Mouse (Mus musculus) neural tube, embryonic 13.5 days (tissue): Measurements from ENCODE around the gene Pitx3. TPM values are rescaled to one million over a fixed set of nuclear protein-coding genes. Genes with fewer than 3 reads are reported as not detected.
"Not testable (repeated sequence)": the region's sequence is repeated elsewhere in the genome, so short reads cannot be mapped to it uniquely, and the experiment has no call there.

ENCODE experiments used
- ATAC-seq: fragments of 200-750 bp; cut with Nextera tagmentation; 2 replicates; pipeline ENCODE4 v1.8.0; 2017; ENCODE audit warnings: low read depth, mild to moderate bottlenecking, moderate TSS enrichment, moderate library complexity
- H3K27ac ChIP-seq: fragments of 300-500 bp; sonication (generic); replicated peaks from 2 replicates; pipeline ENCODE4 v1.5.1; 2015; ENCODE audit warnings: moderate library complexity, mild to moderate bottlenecking, inconsistent platforms
- H3K27me3 ChIP-seq: fragments of 300-500 bp; sonication (generic); 2 replicates; pipeline ENCODE4 v1.6.1; 2015; ENCODE audit warnings: mild to moderate bottlenecking, inconsistent platforms
- H3K36me3 ChIP-seq: fragments of 300-500 bp; sonication (generic); 2 replicates; pipeline ENCODE4 v1.6.1; 2015; ENCODE audit warnings: mild to moderate bottlenecking, inconsistent platforms
- H3K4me1 ChIP-seq: fragments of 300-500 bp; sonication (generic); replicated peaks from 2 replicates; pipeline ENCODE4 v1.6.1; 2015; ENCODE audit warnings: inconsistent platforms
- H3K4me2 ChIP-seq: fragments of 300-500 bp; sonication (generic); 2 replicates; pipeline ENCODE4 v1.6.1; 2015; ENCODE audit warnings: inconsistent platforms, mild to moderate bottlenecking, moderate library complexity
- H3K4me3 ChIP-seq: fragments of 300-500 bp; sonication (generic); 2 replicates; pipeline ENCODE4 v1.5.1; 2015; ENCODE audit warnings: mild to moderate bottlenecking, inconsistent platforms
- H3K9ac ChIP-seq: fragments of 300-500 bp; sonication (generic); 2 replicates; pipeline ENCODE4 v1.6.1; 2015; ENCODE audit warnings: moderate library complexity, mild to moderate bottlenecking, inconsistent platforms
- H3K9me3 ChIP-seq: fragments of 300-500 bp; sonication (generic); 2 replicates; pipeline ENCODE4 v1.6.1; 2016; ENCODE audit warnings: inconsistent platforms
- WGBS: fragments of 180-500 bp; shearing (Covaris S2); methylation state at CpG from one replicate; pipeline ENCODE4 v1.1.7; 2015; 5-methylcytosine and 5-hydroxymethylcytosine counted together
- polyA plus RNA-seq: library from polyadenylated mRNA; unstranded; fragments of >200 nt; fragmentation: Nextera tagmentation; extraction: Ambion mirVana; gene quantifications from 2 replicates; pipeline ENCODE4 v1.2.1, GENCODE M21; 2015

Pitx3 gene
- 0.17 and 1.4 TPM in 2 replicates for polyA plus RNA-seq

DNA sequence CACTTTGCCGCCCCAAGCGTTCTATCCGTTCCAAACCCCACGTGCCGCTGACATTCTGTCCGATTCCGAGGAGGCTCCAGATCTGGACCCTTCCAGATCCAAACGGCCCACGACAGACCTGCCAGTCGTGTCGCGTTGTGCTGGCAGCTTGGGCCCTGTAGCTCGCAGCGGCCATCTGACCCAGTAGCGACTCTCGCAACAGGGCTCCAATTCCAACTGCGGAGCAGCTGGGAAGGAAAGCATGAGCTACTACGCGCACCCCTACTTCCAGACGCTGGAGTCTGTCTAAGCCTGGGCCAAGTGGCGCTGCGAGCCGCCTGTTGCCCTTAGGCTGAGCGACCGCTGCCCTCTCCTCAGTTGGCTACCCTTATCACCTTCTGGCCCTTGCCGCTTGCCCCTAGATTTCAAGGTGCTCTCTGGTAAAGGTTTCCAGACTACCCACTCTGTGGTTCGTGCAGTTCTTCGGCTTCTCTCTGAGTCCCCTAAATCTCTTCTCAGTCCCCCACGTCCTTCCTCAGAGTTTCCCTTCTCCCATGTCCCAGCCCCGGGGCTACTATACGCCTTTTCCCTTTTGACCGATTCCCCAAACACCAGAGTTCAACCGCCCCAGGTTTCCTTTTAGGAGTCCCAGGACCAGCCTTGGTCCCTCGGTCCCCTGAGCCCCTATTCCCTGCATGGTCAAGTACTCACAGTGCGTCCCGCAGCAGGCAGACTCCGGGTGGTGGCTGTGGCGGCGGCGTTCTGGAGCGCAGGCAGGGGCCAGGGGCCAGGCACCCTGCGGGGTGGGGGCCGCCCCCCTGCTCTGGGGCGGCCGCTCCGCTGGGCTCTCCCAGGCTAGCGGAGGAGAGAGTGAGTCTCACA is at the start of gene Pitx3:
Gene Pitx3 (minus strand): TSS at position 816 of the 861 bp plus-strand sequence.
- WGBS = under 1% methylated on average over 47 of the region's 47 CpGs
- peaks cover 26% of the 10 kb centered on the region for H3K4me1 ChIP-seq
- H3K4me2 ChIP-seq = peak within 1 kb of the TSS; percentile 84
- no peak within 1 kb of the TSS for H3K27ac ChIP-seq
- ATAC-seq = no peak
- H3K9me3 ChIP-seq = no peaks in the 10 kb centered on the region
- H3K27me3 ChIP-seq = peaks cover 84% of the 10 kb centered on the region
- H3K9ac ChIP-seq = peak within 1 kb of the TSS; percentile 38; the same call in 1 of the 2 replicates
- peak within 1 kb of the TSS; percentile 45 for H3K4me3 ChIP-seq
- H3K36me3 ChIP-seq = no peaks in the 10 kb centered on the region

DNA sequence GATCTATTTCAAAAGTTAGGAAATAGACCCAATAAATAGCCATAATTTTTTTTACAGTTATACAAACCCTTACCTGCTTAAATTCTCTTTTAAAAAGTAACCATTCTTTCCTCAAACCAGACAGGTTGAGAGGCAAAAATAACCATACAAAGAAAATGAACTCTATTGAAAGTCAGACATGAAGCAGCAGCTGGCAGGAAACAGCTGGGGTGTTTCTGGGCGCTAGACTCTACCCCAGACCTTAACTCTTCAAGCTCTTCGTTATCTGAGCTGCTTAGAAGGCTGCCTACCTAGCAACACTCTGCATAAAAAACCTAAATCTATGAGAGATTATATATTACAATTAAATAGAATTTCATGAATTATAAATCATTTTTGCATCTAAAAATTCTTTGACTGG is 39.1 kb upstream of the Pitx3 start:
- WGBS = 86% methylated on average over 2 of the region's 2 CpGs
- Histone ChIP-seq H3K9me3 (no peaks in the 10 kb centered on the region), H3K4me1 (peaks cover 6% of the 10 kb centered on the region), H3K36me3 (peaks cover 9% of the 10 kb centered on the region), H3K27ac (no peak overlapping the region), H3K9ac (no peak overlapping the region), H3K27me3 (no peaks in the 10 kb centered on the region), H3K4me3 (no peak overlapping the region), H3K4me2 (no peak overlapping the region)
- ATAC-seq = no peak

DNA sequence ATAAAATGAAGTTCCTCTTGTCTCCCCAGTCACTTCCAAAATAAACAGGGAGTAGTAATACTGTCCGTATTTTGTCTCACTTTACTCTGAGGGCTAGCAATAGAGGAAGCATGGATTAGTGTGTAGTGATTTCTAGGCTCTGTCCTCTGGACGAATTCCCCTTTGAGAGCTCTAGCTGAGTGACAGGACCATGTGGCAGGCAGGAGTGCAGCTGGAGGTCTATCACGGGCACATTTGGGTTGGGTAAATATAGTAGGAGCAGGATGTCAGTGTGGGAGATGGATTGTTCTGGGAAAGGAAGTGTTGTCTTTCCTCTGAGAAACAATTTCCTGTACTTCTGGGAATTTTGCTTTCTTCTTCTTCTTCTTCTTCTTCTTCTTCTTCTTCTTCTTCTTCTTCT is 38.5 kb upstream of the Pitx3 start:
- no peaks in the 10 kb centered on the region for H3K9me3 ChIP-seq
- H3K4me1 ChIP-seq = peaks cover 6% of the 10 kb centered on the region
- no peak overlapping the region for H3K4me2 ChIP-seq
- no peak overlapping the region for H3K4me3 ChIP-seq
- H3K27me3 ChIP-seq = no peaks in the 10 kb centered on the region
- 65% methylated on average over 3 of the region's 3 CpGs for WGBS
- no peak overlapping the region for H3K27ac ChIP-seq
- no peak overlapping the region for H3K9ac ChIP-seq
- peaks cover 11% of the 10 kb centered on the region for H3K36me3 ChIP-seq
- ATAC-seq = no peak

DNA sequence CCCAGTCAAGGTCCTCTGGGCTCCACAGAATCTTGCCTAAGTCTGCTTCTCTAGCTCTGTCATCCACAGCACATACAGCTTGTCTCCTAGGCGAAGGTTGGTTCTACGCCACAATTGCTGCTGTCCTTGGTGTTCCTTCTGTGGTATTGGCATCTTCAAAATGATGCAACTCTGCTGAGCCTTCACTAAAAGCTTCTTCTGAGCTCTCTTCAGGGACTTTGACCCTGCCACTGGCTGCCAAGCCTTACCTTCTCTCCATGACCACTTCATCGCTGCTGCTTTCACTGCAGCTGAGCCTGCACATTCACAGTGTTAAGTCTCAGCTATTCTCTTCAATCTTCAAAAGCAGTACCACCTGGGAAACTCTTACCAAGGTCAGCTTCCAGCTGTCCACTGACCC is 34.1 kb upstream of the Pitx3 start:
- Histone ChIP-seq H3K9me3 (no peaks in the 10 kb centered on the region), H3K27ac (no peak overlapping the region), H3K9ac (no peak overlapping the region), H3K4me3 (no peak overlapping the region), H3K36me3 (peaks cover 14% of the 10 kb centered on the region), H3K4me2 (no peak overlapping the region), H3K4me1 (peaks cover 6% of the 10 kb centered on the region), H3K27me3 (no peaks in the 10 kb centered on the region)
- ATAC-seq = no peak
- 96% methylated on average over 3 of the region's 3 CpGs for WGBS

DNA sequence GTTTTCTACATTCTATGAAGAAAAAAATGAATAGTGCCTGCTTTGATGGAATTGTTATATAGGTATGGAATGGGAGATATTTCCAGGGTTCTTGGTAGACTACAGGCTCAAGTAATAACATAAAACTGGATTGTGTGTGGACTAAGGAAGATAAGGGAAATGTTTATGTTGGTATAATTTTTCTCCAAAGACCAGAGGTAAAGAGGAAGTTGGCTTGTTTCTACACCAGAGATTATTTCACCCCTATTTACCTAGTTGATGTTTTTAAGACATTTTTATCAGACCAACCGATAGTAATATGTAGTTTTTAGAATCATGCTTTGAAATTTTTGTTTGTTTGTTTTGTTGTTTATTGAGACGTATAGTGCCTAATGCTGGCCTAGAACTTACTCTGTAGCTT is 32.1 kb upstream of the Pitx3 start:
- no peaks in the 10 kb centered on the region for H3K9me3 ChIP-seq
- no peak for ATAC-seq
- no peak overlapping the region for H3K4me3 ChIP-seq
- peaks cover 14% of the 10 kb centered on the region for H3K36me3 ChIP-seq
- no peak overlapping the region for H3K9ac ChIP-seq
- H3K4me1 ChIP-seq = peaks cover 16% of the 10 kb centered on the region
- no peak overlapping the region for H3K4me2 ChIP-seq
- WGBS = 98% methylated on average over 2 of the region's 2 CpGs
- H3K27ac ChIP-seq = no peak overlapping the region
- no peaks in the 10 kb centered on the region for H3K27me3 ChIP-seq

DNA sequence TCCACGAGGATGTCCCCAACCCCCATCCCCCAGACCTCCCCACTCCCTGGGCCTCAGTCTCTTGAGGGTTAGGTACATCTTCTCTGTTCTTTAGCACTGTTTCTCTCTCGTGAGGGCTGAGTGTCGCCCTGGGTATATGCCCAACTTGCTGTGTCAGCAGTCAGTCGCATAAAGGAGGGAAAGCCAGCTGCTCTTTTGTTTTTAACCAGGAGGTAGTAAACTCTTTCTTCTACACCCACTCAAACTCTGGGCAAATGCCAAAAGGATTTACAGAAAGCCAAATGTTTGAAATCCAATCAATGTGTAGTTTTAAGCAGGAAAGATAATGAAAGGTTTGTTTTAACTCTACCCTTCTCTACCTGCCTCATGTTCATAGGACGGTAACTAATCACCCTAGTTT is 28.9 kb upstream of the Pitx3 start:
- no peak for ATAC-seq
- WGBS = 33% methylated on average over 5 of the region's 5 CpGs
- H3K9me3 ChIP-seq = no peaks in the 10 kb centered on the region

DNA sequence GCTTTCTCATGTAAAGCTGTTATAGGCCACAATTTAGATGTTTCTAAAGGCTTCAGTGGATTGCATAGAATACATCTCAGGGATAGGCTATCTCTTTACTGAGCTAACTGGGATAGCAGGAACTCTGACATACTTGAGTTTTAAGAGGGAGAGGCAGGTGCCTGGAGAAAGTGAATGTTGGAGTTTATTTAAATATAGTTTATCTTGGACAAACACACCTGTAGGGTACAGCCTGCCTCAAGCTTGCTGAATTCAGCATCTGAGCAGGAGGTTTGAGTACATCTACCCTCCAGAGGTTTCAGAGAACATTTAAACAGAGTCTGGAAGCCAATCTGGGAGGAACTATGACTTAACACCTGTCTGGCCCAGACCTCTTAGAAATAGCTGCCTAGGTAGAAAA is 27.0 kb upstream of the Pitx3 start:
- no peak overlapping the region for H3K9ac ChIP-seq
- ATAC-seq = no peak
- H3K4me1 ChIP-seq = peaks cover 16% of the 10 kb centered on the region
- H3K27ac ChIP-seq = no peak overlapping the region
- H3K4me2 ChIP-seq = no peak overlapping the region
- H3K4me3 ChIP-seq = no peak overlapping the region
- H3K9me3 ChIP-seq = no peaks in the 10 kb centered on the region
- H3K36me3 ChIP-seq = peaks cover 28% of the 10 kb centered on the region
- H3K27me3 ChIP-seq = no peaks in the 10 kb centered on the region

More for the DNA sequence above, 28.9 kb upstream of the Pitx3 start:
- no peak overlapping the region for H3K27ac ChIP-seq
- no peak overlapping the region for H3K9ac ChIP-seq
- H3K4me3 ChIP-seq = no peak overlapping the region
- no peak overlapping the region for H3K4me2 ChIP-seq
- H3K36me3 ChIP-seq = peaks cover 13% of the 10 kb centered on the region
- H3K4me1 ChIP-seq = peaks cover 16% of the 10 kb centered on the region
- H3K27me3 ChIP-seq = no peaks in the 10 kb centered on the region

DNA sequence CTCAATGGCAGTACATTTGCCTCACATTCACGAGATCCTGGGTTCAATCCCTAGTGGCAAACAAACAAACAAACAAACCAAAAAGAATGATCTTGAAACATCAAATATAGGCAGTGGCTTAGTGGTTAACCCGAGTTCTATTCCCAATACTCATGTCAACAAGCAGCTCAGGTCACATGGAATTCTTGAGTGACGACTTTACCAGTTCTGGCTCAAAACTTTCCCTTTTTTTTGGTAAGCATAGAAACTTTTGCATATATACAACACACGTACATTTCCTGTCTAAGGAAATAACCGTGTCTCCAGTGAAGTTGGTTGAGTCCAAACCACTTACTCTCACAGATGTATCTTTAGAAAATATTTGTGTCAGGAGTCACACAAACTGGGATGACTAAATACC is 24.4 kb upstream of the Pitx3 start:
- no peak overlapping the region for H3K27ac ChIP-seq
- 87% methylated on average over 5 of the region's 5 CpGs for WGBS
- H3K27me3 ChIP-seq = no peaks in the 10 kb centered on the region
- peaks cover 30% of the 10 kb centered on the region for H3K36me3 ChIP-seq
- H3K9ac ChIP-seq = no peak overlapping the region
- no peaks in the 10 kb centered on the region for H3K9me3 ChIP-seq
- peaks cover 12% of the 10 kb centered on the region for H3K4me1 ChIP-seq
- no peak overlapping the region for H3K4me2 ChIP-seq
- no peak overlapping the region for H3K4me3 ChIP-seq
- no peak for ATAC-seq

DNA sequence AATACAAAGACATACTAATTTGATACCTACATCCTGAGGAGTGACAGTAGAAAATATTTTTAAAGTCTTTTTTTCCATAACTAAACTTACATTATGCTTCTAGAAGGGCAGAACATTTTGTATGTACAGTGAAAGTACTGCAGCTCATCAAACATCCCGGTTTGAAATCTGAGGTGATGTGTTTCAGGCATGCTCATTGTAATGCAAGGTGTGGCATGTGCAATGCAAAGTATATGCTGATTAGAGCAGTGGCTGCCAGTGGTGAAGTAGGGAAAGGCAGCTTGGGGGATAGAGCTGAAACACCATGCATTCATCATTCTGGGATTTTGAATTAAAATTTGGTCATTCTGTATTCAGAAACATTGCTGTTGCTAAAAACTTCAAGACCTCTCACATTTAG is 21.8 kb upstream of the Pitx3 start:
- Histone ChIP-seq H3K9me3 (no peaks in the 10 kb centered on the region), H3K27ac (no peak overlapping the region), H3K4me1 (no peaks in the 10 kb centered on the region; the same call in 1 of the 2 replicates), H3K4me2 (no peak overlapping the region), H3K4me3 (no peak overlapping the region), H3K9ac (no peak overlapping the region), H3K27me3 (no peaks in the 10 kb centered on the region), H3K36me3 (peaks cover 49% of the 10 kb centered on the region)
- 48% methylated on average over 1 of the region's 1 CpGs for WGBS
- no peak for ATAC-seq

DNA sequence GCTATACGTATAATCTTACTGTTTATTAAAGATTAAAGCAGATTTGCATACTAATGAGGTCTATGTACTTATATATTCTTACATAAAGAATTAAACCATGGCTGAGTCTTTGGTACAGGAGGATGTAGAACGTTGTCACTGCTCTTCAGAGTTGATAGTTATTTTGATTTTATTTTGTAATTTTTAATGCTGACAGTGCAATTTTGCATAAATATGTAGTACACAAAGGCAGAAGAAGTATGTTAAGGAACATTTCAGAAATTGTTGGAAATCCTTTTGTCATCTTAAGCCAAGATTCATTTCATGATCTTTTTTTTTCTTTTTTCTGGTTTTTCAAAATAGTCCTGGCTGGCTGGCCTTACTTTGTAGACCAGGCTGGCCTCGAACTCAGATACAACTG is 21.3 kb upstream of the Pitx3 start:
- Histone ChIP-seq H3K4me2 (no peak overlapping the region), H3K4me3 (no peak overlapping the region), H3K9me3 (no peaks in the 10 kb centered on the region), H3K4me1 (no peaks in the 10 kb centered on the region; the same call in 1 of the 2 replicates), H3K27ac (no peak overlapping the region), H3K9ac (no peak overlapping the region), H3K36me3 (peaks cover 54% of the 10 kb centered on the region), H3K27me3 (no peaks in the 10 kb centered on the region)
- WGBS = 89% methylated on average over 3 of the region's 3 CpGs
- no peak for ATAC-seq

DNA sequence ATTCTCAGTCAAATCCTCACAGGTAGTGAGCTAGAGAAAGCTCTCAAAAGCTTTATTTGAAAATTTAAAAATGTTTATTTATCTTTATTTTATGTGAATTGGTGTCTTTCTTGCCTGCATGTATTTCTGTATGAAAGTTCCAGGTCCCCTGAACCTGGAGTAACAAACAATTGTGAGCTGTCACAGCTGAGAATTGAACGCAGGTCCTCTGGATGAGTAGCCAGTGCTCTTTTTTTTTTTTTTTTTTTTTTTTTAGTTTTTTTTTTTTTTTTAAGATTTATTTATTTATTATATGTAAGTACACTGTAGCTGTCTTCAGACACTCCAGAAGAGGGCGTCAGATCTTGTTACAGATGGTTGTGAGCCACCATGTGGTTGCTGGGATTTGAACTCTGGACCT is 19.0 kb upstream of the Pitx3 start:
- not testable (repeated sequence) for H3K4me1 ChIP-seq, H3K4me3 ChIP-seq, H3K9me3 ChIP-seq, ATAC-seq, H3K9ac ChIP-seq, H3K27me3 ChIP-seq, H3K27ac ChIP-seq, H3K4me2 ChIP-seq
- peaks cover 55% of the 10 kb centered on the region for H3K36me3 ChIP-seq
- 87% methylated on average over 1 of the region's 2 CpGs for WGBS

DNA sequence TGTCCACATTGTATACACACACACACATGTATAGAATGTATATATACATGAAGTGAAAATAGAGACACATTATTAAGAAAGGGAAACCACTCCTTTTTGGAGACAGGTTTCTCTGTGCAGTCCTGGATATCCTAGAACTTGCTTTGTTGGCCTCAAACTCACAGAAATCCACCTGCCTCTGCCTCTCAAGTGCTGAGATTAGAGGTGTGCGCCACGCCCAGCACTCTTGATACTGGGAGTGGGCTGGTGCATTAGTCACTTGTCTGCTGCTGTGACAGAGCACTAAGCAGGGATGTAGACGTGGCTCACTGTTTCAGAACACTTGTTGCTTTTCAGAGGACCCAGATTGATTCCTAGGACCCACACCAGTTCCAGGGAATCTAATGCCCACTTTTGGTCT is 17.8 kb upstream of the Pitx3 start:
- WGBS = 96% methylated on average over 3 of the region's 3 CpGs

More for the DNA sequence above, 17.8 kb upstream of the Pitx3 start:
- Histone ChIP-seq H3K4me2 (no peak overlapping the region), H3K27me3 (no peaks in the 10 kb centered on the region), H3K27ac (no peak overlapping the region), H3K4me1 (no peaks in the 10 kb centered on the region), H3K9me3 (no peaks in the 10 kb centered on the region), H3K4me3 (no peak overlapping the region), H3K9ac (no peak overlapping the region), H3K36me3 (peaks cover 44% of the 10 kb centered on the region)
- ATAC-seq = no peak
